Mouse (Mus musculus): Measurements from ENCODE around the gene Gm867. TPM values are rescaled to one million over a fixed set of nuclear protein-coding genes. Genes with fewer than 3 reads are reported as not detected.

The Gm867 gene
- polyA plus RNA-seq, 1 experiment from 2014 or later: 0.28 TPM

GRCm38 (mm10) chr10:75945896-75946295 is 5.4 kb upstream of the Gm867 start:
- WGBS: 90% methylated on average over 7 of the region's 7 CpGs
- Histone ChIP-seq H3K27ac (replicated peaks) (no peak overlapping the region), H3K4me1 (peaks cover 14% of the 10 kb centered on the region), H3K36me3 (no peaks in the 10 kb centered on the region), H3K9me3 (no peaks in the 10 kb centered on the region), H3K9ac (replicated peaks) (no peak overlapping the region), H3K27me3 (peaks cover 6% of the 10 kb centered on the region; the same call in 1 of the 2 replicates), H3K4me3 (no peak overlapping the region), H3K4me2 (replicated peaks) (no peak overlapping the region)
- no peak for ATAC-seq (replicated peaks)

GRCm38 (mm10) chr10:75945213-75945612 is 4.7 kb upstream of the Gm867 start:
- H3K4me2 ChIP-seq (replicated peaks): no peak overlapping the region
- no peak overlapping the region for H3K4me3 ChIP-seq
- peaks cover 1% of the 10 kb centered on the region; the same call in 1 of the 2 replicates for H3K27me3 ChIP-seq
- no peak for ATAC-seq (replicated peaks)
- WGBS: 95% methylated on average over 7 of the region's 7 CpGs
- no peaks in the 10 kb centered on the region for H3K36me3 ChIP-seq
- peaks cover 9% of the 10 kb centered on the region for H3K4me1 ChIP-seq
- no peak overlapping the region for H3K9ac ChIP-seq (replicated peaks)
- H3K27ac ChIP-seq (replicated peaks): no peak overlapping the region
- no peaks in the 10 kb centered on the region for H3K9me3 ChIP-seq

- no peak overlapping the region for H3K27ac ChIP-seq (replicated peaks)
- WGBS: 16% methylated on average over 11 of the region's 11 CpGs
These were observed 3.7 kb upstream of the Gm867 start for GRCm38 (mm10) chr10:75944066-75944772.

GRCm38 (mm10) chr10:75942736-75943477 is 2.4 kb upstream of the Gm867 start, which contains the start of gene Vpreb3:
TSS of gene Vpreb3 (plus strand) at chr10:75943057.
- no peak within 1 kb of the TSS for H3K4me2 ChIP-seq (replicated peaks)
- no peaks in the 10 kb centered on the region for H3K36me3 ChIP-seq
- no peak within 1 kb of the TSS for H3K4me3 ChIP-seq
- H3K4me1 ChIP-seq: peaks cover 9% of the 10 kb centered on the region
- no peaks in the 10 kb centered on the region for H3K27me3 ChIP-seq
- H3K9me3 ChIP-seq: no peaks in the 10 kb centered on the region
- no peak for ATAC-seq (replicated peaks)
- no peak within 1 kb of the TSS for H3K27ac ChIP-seq (replicated peaks)
- H3K9ac ChIP-seq (replicated peaks): no peak within 1 kb of the TSS
- 83% methylated on average over 15 of the region's 15 CpGs for WGBS

More at GRCm38 (mm10) chr10:75944066-75944772, 3.7 kb upstream of the Gm867 start:
- no peak overlapping the region for H3K9ac ChIP-seq (replicated peaks)
- ATAC-seq (replicated peaks): no peak; the same call in 1 of the 2 replicates
- H3K4me2 ChIP-seq (replicated peaks): no peak overlapping the region
- no peaks in the 10 kb centered on the region for H3K27me3 ChIP-seq
- no peak overlapping the region for H3K4me3 ChIP-seq
- peaks cover 9% of the 10 kb centered on the region for H3K4me1 ChIP-seq
- H3K36me3 ChIP-seq: no peaks in the 10 kb centered on the region
- no peaks in the 10 kb centered on the region for H3K9me3 ChIP-seq

GRCm38 (mm10) chr10:75941042-75941824 is 761 bp upstream of the Gm867 start:
- WGBS: 53% methylated on average over 9 of the region's 9 CpGs
- Histone ChIP-seq H3K4me2 (replicated peaks) (no peak overlapping the region), H3K4me1 (peaks cover 9% of the 10 kb centered on the region), H3K27me3 (peaks cover 4% of the 10 kb centered on the region; the same call in 1 of the 2 replicates), H3K27ac (replicated peaks) (no peak overlapping the region), H3K9me3 (no peaks in the 10 kb centered on the region), H3K4me3 (no peak overlapping the region), H3K9ac (replicated peaks) (no peak overlapping the region), H3K36me3 (no peaks in the 10 kb centered on the region)
- ATAC-seq (replicated peaks): no peak

- no peaks in the 10 kb centered on the region for H3K9me3 ChIP-seq
- WGBS: 57% methylated on average over 9 of the region's 9 CpGs
- ATAC-seq (replicated peaks): no peak
- H3K36me3 ChIP-seq: no peaks in the 10 kb centered on the region
- no peak overlapping the region for H3K27ac ChIP-seq (replicated peaks)
- H3K4me3 ChIP-seq: no peak overlapping the region
- H3K9ac ChIP-seq (replicated peaks): no peak overlapping the region
- no peak overlapping the region for H3K4me2 ChIP-seq (replicated peaks)
- H3K27me3 ChIP-seq: peaks cover 4% of the 10 kb centered on the region; the same call in 1 of the 2 replicates
- H3K4me1 ChIP-seq: peaks cover 22% of the 10 kb centered on the region
These were observed 814 bp downstream of the Gm867 start for GRCm38 (mm10) chr10:75939481-75940234.

- Histone ChIP-seq H3K4me3 (no peak overlapping the region), H3K36me3 (no peaks in the 10 kb centered on the region), H3K4me2 (replicated peaks) (no peak overlapping the region), H3K4me1 (peaks cover 13% of the 10 kb centered on the region), H3K27ac (replicated peaks) (no peak overlapping the region), H3K9ac (replicated peaks) (no peak overlapping the region), H3K9me3 (no peaks in the 10 kb centered on the region), H3K27me3 (peaks cover 6% of the 10 kb centered on the region; the same call in 1 of the 2 replicates)
- no peak for ATAC-seq (replicated peaks)
- 57% methylated on average over 10 of the region's 10 CpGs for WGBS
These were observed 2.4 kb downstream of the Gm867 start for GRCm38 (mm10) chr10:75937851-75938643.

- no peak overlapping the region for H3K4me3 ChIP-seq
- H3K9me3 ChIP-seq: no peaks in the 10 kb centered on the region
- H3K9ac ChIP-seq (replicated peaks): no peak overlapping the region
These were observed 3.4 kb downstream of the Gm867 start for GRCm38 (mm10) chr10:75936909-75937667.

GRCm38 (mm10) chr10:75935680-75936541 is 4.6 kb downstream of the Gm867 start, which contains the start of gene Mmp11:
TSS of gene Mmp11 (minus strand) at chr10:75936496.
- Histone ChIP-seq H3K27ac (replicated peaks) (no peak within 1 kb of the TSS), H3K27me3 (peaks cover 9% of the 10 kb centered on the region; the same call in 1 of the 2 replicates)

More at GRCm38 (mm10) chr10:75936909-75937667, 3.4 kb downstream of the Gm867 start:
- no peaks in the 10 kb centered on the region for H3K36me3 ChIP-seq
- H3K4me2 ChIP-seq (replicated peaks): no peak overlapping the region
- H3K27ac ChIP-seq (replicated peaks): no peak overlapping the region
- peaks cover 23% of the 10 kb centered on the region for H3K4me1 ChIP-seq
- H3K27me3 ChIP-seq: peaks cover 9% of the 10 kb centered on the region; the same call in 1 of the 2 replicates
- WGBS: 32% methylated on average over 18 of the region's 18 CpGs
- no peak for ATAC-seq (replicated peaks)

More at GRCm38 (mm10) chr10:75935680-75936541, 4.6 kb downstream of the Gm867 start, which contains the start of gene Mmp11:
- Histone ChIP-seq H3K9ac (replicated peaks) (peak within 1 kb of the TSS; percentile 50), H3K9me3 (no peaks in the 10 kb centered on the region), H3K4me3 (peak within 1 kb of the TSS; percentile 50), H3K4me1 (peaks cover 34% of the 10 kb centered on the region), H3K4me2 (replicated peaks) (peak within 1 kb of the TSS; percentile 96), H3K36me3 (no peaks in the 10 kb centered on the region)
- WGBS: 2% methylated on average over 51 of the region's 51 CpGs
- ATAC-seq (replicated peaks): peak; percentile 59
